Mouse (Mus musculus): ENCODE data around the gene Foxb1. TPM values are rescaled to one million over a fixed set of nuclear protein-coding genes. Genes with fewer than 3 reads are reported as not detected.

Gene Foxb1
- total RNA-seq (2021) (not detected), polyA plus RNA-seq (2012; rRNA removed) (not detected in 2 replicates)
- long read RNA-seq = 0 reads

DNA sequence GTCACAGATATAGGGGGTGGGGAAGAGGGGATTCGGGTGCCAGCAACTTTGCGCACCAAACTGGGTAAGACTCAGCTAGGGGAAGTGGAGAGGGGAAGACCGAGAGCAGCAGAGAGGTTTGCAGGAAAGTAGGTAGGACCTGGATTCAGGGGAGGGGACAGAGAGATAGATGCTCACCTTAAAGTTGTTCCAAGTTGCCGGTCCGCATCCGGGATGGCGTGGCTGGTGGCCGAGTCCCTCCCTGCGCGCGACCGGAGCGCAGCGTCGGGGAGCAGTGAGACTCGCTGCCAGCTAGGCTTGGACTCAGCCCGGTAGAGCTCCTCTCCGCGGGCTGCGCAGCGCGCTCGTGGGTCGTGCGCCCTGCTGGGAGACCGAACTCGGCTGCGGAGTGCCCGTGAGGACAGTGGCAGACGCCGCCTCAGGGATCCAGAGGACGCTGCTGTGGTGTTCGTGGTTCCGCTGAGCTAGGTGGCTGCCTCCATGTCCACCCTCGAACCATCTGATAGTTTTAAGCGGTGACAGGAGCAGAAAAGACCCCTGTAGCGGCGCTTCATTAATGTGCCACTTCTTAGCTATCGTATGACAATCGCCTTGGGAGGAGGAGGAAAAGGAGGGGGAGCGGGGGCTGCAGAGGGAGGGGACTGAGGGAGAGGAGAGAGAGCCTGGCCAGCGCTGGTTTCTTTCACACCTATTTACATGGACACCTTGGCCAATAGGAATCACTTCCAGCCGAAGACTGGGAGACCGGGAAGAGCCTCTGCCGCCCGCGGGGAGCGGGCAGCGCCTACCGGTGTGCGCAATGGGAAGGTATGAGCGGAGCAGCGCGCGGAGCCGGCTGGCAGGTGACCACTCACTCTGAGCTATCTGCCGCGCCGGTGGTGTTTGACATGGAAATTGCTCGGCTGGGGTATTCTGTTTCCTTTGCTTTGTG is at the start of gene Foxb1:
Foxb1 (minus strand) TSS at position 570 of the 931 bp plus-strand sequence.
- DNase-seq = no peak

- no peak for DNase-seq
Observed at GRCm38 (mm10) chr9:69790562-69790961, 29.8 kb upstream of the Foxb1 start.

DNA sequence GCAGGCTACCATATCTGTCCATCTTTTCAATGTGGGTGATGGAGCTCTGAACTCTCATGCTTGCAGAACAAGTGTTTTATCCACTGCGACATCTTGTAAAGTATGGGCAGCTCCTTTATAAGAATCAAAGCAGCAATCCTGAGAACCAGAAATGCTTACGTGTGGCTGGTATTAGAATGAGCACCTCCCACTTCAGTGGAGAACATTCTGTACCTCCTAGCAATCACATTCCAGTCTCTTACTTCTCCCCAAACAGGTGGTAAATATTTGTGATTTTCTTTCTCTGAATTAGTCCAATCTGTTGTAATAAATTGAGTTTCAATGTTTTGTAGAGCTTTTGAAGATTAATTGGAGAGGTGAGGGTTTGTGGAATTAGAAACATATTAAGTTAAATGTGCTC is 19.3 kb upstream of the Foxb1 start:
- no peak for DNase-seq

DNA sequence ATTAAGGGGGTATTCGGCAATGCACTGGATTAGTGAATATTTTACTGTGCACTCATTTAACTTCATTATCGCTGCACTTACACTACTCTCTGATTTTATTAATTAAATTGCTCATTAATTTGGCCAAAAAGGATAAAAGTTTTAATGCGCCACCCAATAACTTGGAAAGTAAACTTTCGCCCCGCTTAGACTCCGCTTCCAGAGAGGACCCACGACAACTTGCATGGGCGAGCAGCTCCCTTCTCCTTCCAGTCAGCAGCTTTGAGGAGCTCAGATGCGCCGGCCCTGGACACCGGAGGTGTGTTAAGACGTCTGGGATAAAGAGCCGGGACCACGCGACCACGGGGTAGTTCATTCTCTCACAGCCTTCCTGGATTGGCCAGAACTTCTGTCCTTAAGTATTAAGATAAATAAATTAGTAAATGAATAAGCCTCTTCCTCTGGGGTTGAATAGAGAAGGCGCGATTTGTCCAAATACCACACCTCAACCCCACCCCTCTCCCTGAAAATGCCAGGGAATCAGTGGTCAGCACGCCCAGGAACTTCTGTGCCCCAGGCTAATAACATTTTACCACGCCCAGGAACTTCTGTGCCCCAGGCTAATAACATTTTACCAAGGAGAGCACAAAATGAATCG is 9.3 kb upstream of the Foxb1 start:
- no peak for DNase-seq

DNA sequence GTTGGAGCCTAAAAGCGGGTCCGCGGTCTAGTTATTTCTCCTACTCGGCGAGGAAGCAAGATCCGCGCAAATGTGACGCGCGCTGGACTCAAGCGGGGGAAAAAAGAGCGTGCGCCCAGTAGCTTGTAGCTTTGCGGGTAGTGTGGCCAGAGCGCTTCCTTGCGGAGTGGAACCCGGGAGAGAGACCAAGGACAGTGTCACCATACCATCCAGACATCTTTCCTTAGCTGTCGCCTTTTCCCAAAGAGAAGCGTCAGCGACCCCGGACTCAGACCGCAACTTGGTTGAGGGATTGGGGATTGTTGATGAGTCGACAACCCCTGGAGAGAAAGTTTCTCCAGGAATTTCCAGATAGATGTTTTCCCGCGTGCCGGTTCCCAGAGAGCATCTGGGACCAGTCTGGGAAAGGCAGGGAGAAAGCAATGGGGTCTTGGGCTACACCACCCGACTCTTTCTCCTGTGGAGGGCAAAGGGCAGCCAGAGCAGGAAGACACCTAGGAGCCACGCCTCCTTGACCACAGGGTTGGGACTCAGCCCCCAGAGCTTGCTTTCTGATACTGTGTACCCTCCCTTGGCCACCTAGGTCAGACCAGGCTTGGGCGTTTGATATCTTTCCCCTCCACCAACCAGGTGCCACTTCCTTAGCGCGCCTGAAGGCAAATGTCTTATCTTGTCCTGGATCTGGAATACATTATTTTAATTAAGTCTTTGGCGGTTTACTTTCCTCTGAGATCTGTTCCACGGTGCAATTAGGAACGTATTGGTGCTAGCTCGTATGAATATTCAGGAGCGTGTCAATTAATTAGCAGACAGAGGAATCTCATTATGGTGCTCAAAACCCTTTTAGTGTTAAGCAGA is 8.6 kb upstream of the Foxb1 start:
- no peak for DNase-seq

- DNase-seq = no peak
Observed at GRCm38 (mm10) chr9:69768136-69768875, 7.6 kb upstream of the Foxb1 start.

DNA sequence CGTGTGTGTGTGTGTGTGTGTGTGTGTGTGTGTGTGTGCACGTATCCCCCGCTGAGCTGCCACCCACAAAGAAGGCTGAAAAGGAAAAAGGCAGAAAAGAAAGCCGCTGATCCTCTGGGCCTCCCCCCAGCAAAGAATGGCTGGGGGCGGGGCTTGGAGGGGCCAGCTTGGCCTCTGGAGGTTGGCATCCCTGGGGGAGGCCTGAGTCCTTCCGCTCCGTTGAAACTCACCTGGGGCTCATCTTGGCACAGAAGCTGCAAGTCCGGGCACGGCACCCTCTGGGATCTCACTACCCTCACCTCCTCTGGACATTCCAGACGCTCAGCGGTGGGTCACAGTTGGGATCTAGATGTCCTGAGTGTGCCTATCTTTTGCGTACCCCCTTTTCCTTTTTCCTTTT is 6.7 kb upstream of the Foxb1 start:
- DNase-seq = no peak

- no peak for DNase-seq
Observed at GRCm38 (mm10) chr9:69766936-69767335, 6.2 kb upstream of the Foxb1 start.

DNA sequence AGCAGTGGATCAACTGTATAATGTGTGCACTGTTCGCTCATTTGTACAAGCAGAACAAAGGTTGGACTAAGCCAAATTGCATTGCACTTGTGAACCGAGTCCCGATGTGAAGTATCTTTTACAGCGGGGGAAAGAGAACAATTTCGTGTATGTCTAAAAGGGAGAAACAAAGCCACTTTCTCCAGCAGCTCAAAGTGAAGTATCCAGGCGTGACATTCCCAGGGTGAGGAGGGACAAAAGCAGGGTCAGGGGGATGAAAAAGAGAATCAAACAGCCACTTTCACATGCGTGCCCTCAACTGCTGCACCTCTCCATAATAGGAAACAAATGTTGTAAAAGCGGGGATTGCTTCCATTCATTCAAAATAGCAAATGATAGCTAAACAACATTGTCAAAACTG is 5.6 kb upstream of the Foxb1 start:
- DNase-seq = no peak

- no peak for DNase-seq
Observed at GRCm38 (mm10) chr9:69765483-69766050, 4.8 kb upstream of the Foxb1 start.

- DNase-seq = no peak
Observed at GRCm38 (mm10) chr9:69764586-69765482, 4.1 kb upstream of the Foxb1 start.

DNA sequence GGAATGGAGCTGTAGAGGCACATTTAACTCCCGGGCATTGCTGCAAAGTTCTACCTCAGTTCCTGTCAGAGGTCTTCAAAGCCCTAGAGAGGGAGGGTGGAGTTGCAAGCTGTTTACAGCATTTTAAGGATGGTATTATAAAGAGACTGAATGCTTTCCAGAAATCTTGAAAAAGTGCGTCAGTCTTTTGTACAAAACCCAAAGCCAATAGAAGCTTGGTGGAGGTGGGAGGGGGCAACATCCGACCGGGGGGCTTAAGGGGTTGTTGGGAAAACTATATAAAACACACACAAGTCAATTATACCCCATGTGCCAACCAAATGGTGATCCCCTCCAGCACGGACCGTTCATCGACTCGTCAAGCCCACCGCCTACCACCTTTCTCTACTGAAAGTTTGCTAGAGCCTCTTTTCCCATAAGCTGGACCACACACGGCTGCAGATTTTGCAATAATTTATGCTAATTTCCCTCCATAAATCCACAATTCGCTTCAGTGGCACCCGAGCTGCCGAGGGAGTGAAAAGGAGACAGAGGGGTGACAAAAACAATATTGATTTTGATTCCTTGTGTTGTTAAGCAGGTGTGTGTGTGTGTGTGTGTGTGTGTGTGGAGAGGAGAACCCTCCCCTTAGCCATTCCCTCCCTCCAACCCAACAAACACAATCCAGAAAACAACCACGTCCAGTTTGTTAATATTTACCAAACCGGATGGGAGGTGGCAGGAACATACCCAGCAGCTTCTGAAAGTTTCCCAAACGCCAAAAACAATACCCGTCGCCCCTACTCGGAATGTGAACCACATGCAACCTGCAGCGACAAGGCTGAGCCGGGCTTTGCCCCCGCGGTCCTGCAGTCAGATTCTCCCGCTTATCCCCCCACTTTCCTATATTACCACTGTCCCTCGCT is 3.2 kb upstream of the Foxb1 start:
- DNase-seq = no peak

DNA sequence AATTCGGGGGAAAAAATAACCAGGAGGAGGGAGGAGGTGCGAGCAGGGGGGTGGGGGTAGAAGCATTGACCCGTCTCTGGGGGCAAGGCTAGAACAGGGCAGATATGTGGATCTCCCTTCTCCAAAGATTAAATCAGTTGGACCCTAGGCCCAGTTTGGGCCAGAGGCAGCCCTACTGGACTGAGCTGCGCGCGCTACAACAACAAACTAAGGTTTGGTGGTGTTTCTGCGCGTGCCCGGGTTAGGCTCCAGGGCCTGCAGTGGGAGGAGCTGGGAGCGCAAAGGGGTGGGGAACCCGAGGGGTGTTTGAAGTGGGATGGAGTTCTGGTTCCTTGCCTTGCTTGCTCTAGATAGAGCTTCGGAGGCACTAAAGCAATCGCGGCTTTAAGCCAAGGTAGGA is 2.0 kb upstream of the Foxb1 start:
- DNase-seq = no peak

DNA sequence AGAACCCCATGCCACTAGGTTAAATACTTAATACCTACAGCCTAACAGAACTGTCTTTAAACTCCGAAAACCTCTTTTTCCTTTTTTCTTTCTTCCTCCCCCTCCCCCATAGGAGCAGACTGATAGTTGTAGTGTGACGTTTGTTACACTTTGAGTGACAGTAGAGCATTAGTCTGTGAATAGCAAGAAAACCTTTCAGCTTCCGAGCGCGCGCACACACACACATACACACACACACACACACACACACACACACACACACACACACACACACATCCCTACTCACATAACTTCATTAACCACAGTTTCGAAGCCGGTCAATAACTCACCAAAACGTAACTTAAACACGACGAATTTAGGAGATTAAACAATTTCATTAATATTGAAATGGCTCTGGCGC is 1.5 kb upstream of the Foxb1 start:
- DNase-seq = no peak

DNA sequence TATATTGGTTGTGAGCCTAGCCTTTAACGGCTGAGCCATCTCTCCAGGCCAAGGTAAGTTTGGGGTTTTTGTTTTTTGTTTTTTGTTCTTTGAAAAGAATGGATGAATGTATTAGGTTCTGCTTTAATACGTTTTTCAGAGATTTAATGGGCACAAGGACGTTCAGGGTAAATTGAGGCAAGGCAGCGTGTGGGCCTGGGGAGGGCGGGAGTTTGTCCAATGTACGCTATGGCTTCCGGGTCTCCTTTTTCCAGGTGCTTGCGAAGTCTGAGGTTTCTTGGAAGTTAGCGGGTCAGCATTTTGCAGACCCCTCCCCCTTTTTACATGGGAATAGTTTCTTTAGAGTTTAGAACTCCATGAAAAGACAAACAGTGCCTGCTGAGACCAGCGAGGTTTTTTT is 829 bp upstream of the Foxb1 start:
- DNase-seq = no peak

- DNase-seq = peak; percentile 25
Observed at GRCm38 (mm10) chr9:69759721-69760221, 969 bp downstream of the Foxb1 start.

DNA sequence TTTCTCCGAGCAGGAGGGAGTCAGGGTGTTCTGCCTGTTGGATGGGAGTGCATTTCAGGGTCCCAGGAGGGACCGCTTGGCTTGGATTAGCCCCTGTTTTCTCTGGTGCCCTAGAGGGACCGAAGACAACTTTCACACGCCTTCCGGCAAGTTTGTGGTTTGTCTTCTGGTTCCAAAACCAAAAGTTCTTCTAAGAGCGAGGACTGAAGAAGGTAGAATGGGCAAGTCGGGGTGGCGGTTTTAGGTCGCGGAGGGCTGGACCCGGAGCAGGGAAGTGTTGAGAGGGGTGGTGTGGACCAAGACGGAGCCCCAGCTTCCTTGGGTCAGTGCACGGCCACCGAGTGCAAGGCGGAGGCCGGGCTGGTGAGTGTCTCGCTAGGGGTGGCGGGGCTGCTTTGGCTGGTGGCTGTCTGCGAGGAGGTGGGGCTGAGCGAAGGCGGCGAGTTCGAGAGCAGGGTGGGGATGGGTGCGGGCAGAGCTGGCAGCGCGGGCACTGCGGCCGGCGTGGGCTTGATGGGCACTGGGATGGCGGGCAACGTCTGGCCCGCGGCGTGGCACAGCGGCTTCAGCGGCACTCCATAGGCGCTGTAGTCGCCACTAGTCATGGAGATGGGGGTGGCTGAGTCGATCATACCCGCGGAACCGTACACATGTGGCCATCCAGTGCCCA is 1.7 kb downstream of the Foxb1 start:
- DNase-seq = peak; percentile 8

DNA sequence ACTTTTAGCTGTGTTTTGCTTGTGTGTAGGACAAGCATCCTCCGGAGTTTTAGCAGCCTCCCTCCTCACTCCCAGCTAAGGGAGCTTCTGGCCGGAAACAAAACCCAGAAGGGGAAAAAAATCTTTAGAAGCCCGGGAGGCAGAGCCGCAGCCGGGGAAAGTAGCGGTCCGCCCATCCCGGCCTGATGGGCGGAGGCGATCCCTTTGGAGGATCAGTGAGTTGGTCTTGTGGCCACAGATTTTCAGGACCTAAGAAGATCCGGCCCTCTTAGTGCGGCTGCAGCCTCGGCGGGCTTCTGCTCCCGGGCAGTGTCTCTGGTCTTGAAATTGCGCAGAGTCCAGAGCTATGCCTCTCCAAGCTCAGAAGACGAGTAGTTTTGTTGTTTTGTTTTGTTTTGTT is 2.2 kb downstream of the Foxb1 start:
- peak; percentile 17 for DNase-seq

All from adrenal gland, adult 2 months (tissue).